Mouse (Mus musculus) megakaryocyte, embryonic 14.5 days (primary cell): ENCODE measurements around the gene Arhgef3.

Experiments used
- FLI1 ChIP-seq: IDR thresholded peaks from 2 replicates; pipeline ENCODE4 v1.6.1; 2012; ENCODE audit warnings: low read length, inconsistent platforms, mixed read lengths
- GATA1 ChIP-seq: IDR thresholded peaks from 3 replicates; pipeline ENCODE4 v1.6.1; 2012; ENCODE audit warnings: mixed read lengths, low read length, inconsistent platforms, borderline replicate concordance

GRCm38 (mm10) chr14:27167177-27167576 is 52.5 kb downstream of the Arhgef3 start:
- TF ChIP-seq GATA1 (no peak), FLI1 (no peak)
